Mouse (Mus musculus): ENCODE results near the gene Ptpn6. TPM values are rescaled to one million over a fixed set of nuclear protein-coding genes. Genes with fewer than 3 reads are reported as not detected.

Ptpn6 gene
- total RNA-seq (2014; fragmentation: Nextera tagmentation) (169 and 206 TPM in 2 replicates), total RNA-seq (2017) (327 and 371 TPM in 2 replicates)

DNA sequence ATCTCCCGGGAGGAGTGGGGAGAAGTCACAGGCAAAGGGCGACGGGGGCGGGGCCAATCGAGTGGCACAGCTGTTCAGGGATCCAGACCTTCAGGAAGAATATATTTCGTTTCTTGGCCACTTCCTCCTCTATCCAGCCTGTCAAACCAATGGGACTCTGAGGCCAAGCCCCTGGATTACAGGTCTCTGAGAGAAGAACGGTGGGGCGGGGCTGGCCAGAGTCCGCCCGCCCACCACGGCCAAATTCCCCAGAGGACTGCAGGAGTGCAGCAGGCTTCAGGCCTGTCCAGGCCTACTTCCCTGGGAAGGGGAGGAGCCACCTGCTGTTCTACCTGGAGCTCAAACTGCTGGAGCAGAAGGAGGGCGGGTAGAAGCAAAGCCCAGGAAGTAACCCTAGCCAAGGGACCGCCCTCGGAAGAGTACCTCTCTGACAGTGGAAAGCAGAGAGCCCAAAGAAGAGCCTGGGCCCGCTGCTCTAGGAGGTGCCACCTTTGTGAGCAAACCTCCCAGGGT is at the start of gene Ptpn6:
Gene Ptpn6, minus strand, starts transcription at position 204 of the 513 bp plus-strand sequence.
- peak; percentile 49 for ATAC-seq (replicated peaks; ENCODE audit: poor library complexity, severe bottlenecking)

DNA sequence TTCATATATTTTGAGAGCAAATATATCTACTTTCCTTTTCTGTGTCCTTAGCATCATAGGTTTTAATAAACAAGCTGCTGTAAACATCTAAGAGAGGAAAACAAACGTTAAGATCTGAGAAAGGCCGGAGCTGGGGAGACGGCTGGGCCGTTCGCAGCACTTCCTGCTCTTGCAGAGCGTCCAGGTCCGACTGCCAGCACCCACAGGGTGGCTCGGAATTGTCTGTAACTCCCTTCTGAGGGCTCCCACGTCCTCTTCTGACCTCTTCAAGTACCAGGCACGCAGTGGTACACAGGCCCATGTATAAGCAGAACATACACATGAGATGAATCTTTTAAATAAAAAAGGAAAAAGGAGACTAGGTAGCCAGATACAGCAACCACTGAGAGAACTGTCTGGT is 49.2 kb upstream of the Ptpn6 start:
- no peak for ATAC-seq (replicated peaks; ENCODE audit: poor library complexity, severe bottlenecking)

DNA sequence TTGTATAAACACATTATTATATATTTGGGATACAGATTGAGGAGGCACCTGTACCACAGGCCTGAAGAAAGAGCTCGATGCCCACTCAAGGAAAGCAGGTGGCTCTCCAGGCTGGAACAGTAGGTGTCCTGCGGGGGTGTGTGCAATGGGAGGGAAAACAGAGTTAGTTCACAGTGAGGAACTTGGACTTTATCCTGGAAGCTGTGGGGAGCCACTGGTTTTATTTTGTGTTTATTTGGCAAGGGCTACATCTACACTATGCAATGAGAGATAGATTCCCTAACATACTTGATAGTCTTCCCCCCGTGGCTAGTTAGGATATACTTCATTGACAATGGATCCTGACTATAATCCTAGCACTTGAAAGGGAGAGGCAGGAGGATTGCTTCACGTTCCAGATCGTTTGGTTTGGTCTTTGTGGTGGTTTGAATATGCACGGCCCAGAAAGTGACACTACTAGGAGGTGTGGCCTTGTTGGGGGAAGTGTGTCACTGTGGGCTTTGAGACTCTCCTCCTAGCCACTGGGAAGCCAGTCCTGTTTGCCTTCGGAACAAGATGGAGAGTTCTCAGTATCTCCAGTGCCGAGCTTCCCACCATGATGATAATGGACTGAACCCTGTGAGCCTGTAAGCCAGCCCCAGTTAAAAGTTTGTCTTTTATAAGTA is 48.4 kb upstream of the Ptpn6 start:
- peak; percentile 90 for ATAC-seq (replicated peaks; ENCODE audit: poor library complexity, severe bottlenecking)

DNA sequence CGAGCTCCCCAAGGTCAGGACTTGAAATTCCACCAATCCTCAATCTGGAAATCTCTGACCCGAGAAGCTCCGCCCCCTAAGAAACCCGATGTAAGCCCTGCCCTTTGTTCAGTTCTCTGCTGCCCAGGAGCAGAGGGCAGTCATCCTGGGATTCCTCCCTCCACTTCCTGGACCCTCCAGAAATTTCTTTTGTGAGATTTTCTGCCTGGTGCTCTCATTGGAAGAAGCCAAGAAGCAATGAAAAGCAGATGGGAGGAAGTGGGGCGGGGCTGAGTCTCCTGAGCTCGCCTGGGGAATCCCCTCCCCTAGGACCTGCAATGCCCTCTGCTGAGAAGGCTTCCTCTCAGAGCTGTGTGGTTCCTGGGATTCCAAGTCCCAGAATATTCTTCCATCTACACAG is 43.9 kb upstream of the Ptpn6 start:
- peak; percentile 46 for ATAC-seq (replicated peaks; ENCODE audit: poor library complexity, severe bottlenecking)

DNA sequence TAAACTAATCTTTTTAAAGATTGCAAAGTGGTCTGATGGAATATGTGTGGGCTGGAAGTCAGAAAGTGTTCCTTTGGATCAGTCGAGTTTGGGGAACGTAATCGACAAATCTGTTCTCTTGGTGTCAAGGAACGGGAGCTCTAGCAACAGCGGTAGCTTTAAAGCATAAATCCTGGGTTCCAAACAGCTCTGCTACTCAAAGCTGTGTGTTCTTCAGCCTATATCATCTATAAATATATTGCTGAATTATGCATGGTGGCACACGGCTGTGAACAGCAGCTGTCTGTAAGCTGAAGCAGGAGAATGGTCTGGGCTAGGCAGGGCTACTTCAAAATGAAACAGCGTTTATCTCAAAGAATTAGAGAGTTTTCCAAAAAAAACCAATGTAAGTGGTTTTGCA is 42.4 kb upstream of the Ptpn6 start:
- no peak for ATAC-seq (replicated peaks; ENCODE audit: poor library complexity, severe bottlenecking)

DNA sequence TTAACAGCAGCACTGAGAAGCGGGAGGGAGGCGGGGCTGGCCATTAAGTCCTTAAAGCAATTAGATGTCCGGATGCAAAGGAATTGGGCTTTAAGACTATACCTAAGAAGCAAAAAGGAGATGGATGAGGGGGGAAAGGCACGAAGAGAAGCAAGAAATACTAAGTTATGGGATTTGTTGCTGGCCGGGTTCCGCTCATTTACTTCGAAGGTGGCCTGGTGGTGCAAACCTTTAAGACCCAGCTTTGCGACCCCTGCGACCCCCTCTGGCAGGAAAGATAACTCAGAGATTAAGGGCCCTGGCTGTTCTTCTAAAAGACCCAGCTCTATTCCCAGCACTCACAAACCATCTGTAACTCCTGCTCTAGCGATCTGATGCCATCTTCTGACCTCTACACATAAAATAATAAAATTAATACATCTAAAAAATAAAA is 41.5 kb upstream of the Ptpn6 start:
- no peak for ATAC-seq (replicated peaks; ENCODE audit: poor library complexity, severe bottlenecking)

DNA sequence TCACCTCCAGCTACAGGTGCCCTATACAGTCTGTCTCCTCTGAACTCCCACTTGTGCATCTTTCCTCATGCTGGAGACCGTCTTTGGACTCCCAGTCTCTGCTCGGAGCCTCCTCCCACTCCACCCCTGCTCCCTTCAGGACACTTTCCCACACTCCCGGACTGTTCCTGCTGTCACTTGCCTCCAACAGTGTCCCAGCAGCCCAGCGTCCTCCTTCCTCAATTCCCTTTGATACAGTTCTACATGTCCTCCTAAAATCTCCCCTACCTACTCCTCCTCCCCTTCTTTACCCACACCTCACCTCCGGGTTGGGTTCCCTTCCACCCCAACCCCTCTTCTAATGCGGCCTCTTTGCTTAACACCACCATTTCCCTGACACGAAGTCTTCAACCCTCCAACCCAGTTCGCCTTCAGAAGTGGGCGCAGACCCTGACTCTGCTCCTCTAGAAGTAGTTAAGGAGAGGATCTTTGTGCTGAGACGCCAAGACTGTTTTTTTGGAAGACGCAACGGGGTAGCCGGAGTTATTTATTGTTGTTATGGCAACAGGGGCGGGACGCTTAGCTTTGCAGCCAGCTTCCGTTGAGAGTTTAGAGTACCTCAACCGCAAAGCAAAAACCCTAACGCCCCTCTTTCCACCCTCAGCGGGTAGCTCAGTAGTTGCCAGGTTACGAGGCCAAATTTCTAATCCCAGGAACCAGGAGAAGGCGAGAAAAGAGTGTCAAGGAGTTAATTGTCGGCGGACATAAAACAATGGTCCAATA is 40.9 kb upstream of the Ptpn6 start, which contains the start of gene Lrrc23:
Gene Lrrc23, minus strand, starts transcription at position 506 of the 762 bp plus-strand sequence.
- peak; percentile 79 for ATAC-seq (replicated peaks; ENCODE audit: poor library complexity, severe bottlenecking)

DNA sequence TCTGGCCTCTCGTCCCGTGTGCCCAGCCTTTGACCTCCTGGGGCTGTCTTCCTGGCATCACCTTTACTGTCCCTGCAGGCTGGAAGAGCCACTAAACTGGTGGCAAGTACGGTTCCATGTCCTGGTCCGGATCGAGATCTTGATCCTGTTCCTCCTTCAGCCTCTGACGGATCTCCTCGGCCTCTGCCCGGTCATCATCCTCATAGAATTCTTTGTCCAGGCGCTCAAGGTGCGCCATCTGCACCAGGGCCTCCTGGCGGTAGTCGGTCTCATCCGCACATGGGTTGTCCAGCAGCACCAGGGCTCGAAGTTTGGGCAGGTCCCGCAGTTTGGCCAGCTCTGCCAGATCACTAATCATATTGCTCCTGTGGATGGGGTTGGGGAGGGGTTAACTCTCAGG is 32.0 kb upstream of the Ptpn6 start:
- ATAC-seq (replicated peaks; ENCODE audit: poor library complexity, severe bottlenecking): no peak

DNA sequence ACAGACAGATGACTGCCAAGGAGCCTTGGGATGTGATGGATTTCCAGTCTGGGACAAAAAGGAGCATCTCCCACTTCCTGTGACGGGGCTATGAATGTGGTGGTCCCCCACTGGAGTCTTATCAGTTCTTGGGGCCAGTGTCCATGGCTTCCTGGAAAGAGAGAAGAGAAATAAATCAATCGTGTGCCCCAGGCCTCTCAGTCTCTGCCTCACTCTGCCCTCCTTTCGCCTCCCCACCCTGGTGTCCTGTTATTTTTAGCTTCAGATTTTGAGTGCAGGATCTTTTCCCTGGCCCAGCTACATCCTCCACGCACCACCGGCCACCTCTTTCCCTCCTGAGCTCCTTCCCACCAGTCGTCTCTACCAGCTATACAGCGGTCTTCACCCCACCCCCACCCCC is 31.5 kb upstream of the Ptpn6 start:
- ATAC-seq (replicated peaks; ENCODE audit: poor library complexity, severe bottlenecking): no peak

DNA sequence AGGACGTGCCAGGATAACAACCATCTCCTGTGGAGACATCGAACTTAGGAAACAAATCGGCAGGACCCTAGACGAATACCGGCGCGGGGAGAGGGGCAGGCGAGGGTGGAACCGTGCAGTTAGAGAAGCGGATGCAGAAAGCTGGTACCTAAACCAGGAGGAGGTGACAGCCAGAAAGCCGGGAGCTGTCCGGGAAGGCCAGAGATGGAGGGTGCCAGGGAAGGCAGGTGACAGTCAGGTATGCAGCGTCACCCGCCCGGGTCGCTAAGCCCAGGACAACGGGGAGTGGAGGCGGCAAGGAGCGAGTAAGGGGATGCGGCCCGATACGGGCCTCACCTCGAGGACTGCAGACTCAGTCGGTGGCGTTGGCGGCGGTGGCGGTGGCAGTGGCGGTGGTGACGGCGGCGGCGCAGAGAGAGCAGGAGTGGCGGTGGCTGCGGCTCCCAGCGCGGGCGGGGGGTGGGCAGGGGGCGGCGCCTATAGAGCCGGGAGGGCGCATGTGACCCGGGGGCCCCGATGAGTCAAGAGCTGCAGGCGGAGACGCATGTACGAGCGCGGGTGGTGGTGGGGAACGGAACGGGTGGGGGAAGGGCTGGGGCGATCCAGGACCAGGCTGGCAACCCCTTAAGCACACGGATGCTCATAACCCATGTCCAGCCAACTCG is 30.7 kb upstream of the Ptpn6 start, which contains the start of gene Eno2:
Gene Eno2, minus strand, starts transcription at position 573 of the 665 bp plus-strand sequence.
- peak; percentile 74 for ATAC-seq (replicated peaks; ENCODE audit: poor library complexity, severe bottlenecking)

DNA sequence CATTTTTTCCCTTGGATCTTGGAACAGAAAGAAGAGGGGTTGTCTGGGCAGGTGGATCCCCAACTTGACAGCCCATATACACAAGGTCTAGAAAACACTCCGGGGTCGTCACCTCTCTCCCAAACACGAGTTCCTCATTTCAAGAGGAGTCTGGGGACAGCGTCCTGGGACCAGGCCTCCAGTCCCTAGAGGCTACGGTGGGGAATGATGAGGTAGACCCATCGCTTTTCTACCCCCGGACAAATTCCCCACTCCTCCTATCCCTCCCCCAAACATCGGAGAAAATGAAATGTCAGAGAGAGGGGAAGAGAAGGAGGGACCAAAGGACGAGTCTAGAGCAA is 30.2 kb upstream of the Ptpn6 start:
- peak; percentile 50 for ATAC-seq (replicated peaks; ENCODE audit: poor library complexity, severe bottlenecking)

DNA sequence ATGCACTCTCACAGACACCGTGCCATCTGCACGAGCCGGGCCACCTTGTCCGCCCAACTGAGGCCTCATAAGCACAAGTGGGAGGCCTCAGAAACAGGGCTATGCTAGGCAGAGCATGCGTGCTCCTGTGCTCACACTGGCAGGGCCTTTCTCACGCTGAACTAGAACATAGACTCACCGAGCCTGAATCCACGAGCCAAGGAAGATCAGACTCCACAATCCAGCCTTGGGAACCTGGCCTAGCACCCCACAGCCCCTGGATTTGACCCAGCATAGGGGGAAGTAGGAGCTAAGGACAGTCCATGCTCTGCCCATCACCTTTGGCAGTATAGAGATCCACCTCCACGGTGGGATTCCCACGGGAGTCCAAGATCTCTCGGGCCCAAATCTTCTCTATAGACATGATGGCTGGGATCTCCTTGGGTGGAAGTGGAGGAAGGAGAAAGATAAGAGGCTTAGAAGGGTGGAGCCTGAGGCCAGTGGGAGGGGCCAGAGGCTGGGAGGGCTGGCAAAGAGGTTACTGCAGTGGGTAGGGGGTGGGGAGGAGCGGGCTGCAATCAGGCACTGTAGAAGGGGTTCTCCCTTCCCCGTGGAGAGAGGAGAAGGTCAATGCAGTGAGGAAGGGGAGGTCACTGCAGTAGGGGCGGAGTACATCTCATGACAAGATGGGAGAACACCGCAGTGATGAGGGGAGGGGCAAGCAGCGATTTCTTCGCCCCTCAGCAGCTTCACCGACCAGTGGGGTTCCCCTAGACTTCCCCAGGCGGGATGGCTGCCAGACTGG is 29.6 kb upstream of the Ptpn6 start:
- ATAC-seq (replicated peaks; ENCODE audit: poor library complexity, severe bottlenecking): peak; percentile 28

DNA sequence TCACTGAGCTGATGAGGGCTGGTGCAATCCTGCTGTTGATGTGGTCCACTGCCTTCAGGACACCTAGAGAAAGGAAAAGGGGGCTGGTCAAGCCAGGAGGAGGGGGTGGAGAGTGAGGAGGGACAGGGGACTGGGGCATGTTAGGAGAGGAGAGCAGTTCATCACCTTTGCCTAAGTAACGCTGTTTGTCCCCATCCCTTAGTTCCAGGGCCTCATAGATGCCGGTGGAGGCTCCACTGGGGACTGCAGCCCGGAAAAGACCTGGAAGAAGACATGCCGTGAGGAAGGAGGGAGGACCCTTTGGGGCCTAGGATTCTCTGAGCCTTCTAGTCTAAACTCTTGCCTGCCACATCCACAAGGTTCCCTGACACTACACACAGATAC is 29.0 kb upstream of the Ptpn6 start:
- ATAC-seq (replicated peaks; ENCODE audit: poor library complexity, severe bottlenecking): no peak

DNA sequence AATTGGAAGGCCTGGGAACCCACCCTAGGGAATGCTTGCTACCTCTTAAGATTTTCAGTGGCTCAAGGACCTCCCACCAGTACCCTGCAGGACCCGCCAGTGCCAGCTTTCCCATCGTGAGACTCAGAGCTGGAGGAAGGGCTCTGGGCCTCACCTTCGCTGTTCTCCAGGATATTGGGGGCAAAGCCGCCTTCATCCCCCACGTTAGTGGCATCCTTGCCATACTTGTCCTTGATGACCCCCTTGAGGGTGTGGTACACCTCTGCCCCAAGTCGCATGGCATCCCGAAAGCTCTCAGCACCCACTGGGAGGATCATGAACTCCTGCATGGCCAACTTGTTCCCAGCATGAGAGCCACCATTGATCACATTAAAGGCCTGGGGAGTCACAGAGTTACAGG is 27.4 kb upstream of the Ptpn6 start:
- no peak for ATAC-seq (replicated peaks; ENCODE audit: poor library complexity, severe bottlenecking)

DNA sequence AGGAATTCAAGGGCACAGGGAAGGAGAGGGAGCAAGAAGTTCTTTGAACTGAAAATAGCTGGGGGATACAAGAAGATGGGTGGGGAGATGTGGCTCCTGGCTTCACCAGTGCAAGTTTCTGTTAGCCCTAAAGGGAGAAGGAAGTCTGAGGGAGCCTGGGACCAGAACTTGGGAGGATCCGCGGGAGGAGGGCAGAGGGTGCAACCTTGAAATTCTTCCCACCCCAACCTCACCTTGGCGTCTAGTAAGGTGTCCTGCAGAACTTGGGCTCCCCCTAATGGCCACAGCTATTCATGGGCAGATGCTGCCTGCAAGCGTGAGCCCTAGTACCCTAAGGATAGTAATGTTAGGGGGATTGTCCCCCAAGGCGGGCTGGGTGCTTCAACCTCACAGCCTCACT is 20.7 kb upstream of the Ptpn6 start:
- ATAC-seq (replicated peaks; ENCODE audit: poor library complexity, severe bottlenecking): peak; percentile 87

DNA sequence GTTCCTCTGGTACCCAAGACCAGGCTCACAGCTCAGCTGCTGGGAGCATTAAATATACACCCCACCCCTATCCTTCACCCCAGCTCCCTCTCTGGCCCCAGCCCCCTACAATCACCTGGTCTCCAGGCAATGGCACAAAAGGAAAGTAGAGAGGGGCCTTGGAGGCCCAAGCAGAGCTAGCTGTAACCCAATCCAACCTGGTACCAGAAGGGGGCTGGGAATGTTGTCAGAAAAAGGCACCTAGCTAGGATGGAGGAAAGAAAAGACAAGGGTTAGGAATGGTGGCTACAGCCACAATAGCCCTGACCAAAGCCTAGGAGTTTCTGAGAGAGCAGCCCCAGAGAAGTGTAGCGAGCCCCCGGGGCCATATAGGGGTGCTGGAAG is 20.3 kb upstream of the Ptpn6 start:
- ATAC-seq (replicated peaks; ENCODE audit: poor library complexity, severe bottlenecking): no peak

DNA sequence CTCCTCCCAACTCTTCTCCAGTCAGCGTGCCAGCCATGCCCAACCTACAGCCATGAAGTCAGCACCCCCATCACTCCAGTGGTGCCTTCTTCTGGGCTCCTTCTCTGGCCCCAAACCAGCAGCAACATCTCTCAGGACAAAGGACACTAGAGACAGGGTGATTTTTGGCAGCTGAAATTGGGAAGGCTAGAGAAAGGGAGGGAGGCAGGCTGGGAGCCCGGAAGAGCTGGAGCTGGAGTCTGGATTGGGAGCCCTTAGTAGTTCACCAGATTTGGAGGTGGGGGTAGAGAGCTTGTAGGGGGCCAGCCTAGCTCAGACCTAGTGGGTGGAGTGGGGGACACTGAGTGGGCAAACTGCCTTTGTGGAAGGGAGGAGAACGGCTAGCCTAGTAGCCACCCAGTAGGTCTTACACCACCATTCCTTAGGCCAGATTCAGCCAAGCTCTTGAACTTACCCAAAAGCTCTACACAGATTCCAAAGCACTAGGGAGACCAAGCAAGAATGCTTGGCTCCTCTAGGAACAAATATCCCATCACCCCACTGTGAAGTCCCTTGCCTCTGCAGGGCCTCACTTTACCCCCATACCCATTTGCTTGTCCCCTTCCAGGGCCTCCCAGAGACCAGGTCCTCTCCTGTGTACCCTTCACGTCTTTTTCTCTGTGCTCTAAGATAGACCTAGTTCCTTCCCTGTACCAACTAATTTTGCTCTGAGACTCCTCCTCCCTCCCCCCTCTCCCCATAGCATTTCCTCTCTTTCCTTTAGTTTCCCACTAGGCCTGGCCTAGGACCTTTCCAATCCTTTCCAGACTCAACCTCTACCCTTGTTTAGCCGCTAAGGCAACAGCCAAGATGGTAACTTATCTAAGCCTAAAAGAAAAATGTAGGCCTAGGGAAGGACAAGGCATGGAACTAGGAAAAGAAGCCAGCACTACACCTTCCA is 19.7 kb upstream of the Ptpn6 start:
- ATAC-seq (replicated peaks; ENCODE audit: poor library complexity, severe bottlenecking): no peak

DNA sequence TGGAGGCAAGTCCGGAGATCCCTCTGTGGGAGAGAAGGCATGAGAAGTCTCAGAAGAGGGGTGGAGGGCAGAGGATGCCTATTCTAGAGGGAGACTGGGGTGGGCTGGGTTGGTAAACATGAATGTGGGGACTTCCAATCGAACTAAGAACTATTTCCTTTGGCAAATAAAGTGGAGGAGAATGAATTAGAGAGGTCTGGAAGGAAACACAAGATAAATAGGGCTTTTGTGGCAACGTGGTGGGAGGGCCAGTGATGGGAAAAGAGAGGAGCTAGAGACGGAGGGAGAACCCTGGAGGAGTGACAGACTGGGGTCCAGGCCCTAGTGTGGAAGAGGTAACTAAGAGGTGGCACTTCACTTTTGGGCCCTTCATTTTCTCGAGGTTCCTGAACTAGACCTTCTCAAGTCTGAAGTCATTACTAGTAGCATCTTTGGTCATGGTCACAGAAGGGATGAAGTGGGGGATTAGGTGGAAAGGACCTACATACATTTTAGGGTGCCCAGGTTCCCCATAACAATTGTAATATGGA is 18.9 kb upstream of the Ptpn6 start:
- no peak for ATAC-seq (replicated peaks; ENCODE audit: poor library complexity, severe bottlenecking)
